Mouse (Mus musculus) frontal cortex, postnatal 25 days (tissue): ENCODE measurements at regions not wholly inside any gene's neighbourhood (a gene's known extent, or its start where the extent isn't known, plus 50 kb on each side); places are given as distances from the start of the nearest gene placed in this dataset.

Source experiments
- DNase-seq, 2 experiments: peaks; one replicate each; pipeline ENCODE4 v3.0.0; 2022; ENCODE audit warnings: low spot score in 2 of 2

DNA sequence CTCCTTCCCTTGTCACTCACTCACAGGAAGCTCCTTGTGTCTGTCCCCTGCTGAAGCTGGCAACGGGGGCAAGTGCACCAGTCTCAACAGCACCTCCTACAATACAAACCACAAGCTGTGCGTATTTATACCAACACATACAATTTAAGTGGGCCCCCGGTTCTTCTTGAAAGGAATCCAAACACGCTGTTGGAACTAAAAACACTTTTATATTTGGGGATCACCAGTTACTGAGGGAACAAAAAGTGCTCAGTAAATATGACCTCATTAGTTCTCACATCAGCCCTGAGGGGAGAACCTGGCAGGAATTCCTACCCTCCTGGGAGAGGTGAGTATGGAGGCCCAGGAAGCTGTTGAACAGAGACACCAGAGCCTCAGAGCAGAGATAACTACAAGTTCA, 107.8 kb upstream of the Kit start:
- no peak for DNase-seq

DNA sequence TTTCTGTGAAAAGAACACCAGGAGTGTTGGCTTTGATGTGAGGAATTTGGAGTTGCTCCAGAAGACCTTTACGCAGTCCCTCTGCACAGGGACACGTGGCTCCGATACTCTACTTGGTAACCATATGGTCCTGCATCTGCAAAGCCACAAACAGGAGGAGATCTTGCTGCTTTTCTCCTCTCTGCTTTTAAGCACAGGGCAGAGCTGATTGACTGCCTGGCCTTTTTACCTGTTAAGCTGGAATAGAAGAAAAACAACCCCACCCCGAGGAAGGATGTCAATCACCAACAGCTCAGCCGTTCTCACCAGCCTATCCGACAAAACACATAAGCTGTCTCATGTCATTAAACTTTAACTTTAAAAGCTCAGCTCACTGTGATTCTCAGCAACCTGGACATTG, 106.8 kb upstream of the Kit start:
- no peak for DNase-seq

DNA sequence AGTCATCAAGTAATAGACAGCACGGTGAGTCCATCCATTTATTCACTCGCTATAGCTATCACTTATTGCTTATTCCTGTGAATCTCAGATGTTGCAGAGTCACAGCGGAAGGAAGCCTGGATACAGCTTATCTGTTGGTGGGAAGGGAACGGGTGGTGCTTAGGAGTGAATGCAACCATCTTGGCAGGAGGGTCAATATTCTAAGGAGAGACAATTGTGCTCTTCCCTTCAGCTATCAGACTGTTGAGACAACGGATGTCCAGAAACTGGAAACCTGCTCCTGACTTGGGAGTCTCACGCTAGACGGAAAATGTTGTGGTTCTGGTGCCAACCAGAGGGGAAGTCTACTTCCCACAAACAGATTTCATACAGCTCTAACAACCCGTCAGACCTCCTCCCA, 103.7 kb upstream of the Kit start:
- no peak for DNase-seq

DNA sequence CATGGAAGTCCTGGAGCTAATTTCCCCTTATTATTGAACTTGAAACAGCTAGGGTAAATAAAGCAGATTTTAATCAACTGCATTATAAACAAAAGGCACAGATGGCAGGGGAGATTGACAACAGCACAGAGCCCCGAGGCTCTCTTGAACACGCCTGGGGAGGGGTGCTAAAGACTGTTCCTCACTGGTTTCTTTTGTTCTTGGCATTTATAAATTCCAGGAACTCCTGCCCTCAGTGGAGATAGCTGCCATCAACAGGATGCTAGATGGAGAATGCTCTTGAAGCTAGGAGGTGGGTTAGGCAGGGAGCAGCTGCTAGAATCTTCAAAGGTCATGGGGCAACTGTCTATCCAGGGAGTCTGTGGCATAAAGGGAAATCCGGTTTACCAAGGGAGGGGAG, 102.2 kb upstream of the Kit start:
- DNase-seq: no peak

DNA sequence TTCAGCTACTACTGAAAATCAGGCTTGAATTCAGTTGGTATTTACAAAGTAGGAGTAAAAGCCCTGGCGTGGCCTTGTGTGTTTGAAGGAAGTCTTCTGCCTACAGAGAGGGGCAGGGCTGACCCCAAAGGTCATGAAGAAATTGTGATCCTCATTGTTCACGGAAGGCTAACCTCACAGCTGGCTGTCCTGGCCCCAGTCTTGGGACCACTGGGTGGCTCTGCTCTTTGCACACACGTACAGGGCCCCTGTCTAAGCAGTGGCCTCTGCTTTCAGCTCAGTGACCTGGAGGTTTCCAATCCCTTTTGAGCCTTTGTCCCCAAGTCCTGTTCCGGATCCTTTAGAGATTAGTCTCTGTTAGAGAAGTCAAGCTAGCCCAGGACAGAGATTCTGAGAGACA, 99.3 kb upstream of the Kit start:
- no peak for DNase-seq

DNA sequence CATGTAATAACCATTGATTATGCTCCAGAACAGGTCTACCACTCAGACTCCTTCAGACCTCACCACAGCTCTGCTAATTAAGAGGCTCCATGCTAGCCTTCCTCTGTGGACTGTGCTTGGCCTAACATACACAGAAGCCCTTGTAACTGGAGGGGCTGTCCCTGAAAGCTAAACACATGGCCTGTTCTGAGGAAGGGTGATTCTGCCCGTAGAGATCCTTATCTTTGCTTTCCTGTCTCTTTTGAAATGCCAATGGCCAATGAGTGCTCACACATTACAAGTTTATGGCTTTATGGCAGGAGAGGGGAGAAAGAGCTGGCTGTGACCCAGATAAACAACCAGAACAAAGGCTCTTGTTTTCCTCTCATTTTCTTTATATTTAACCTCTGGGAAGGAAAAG, 96.2 kb upstream of the Kit start:
- no peak for DNase-seq

DNA sequence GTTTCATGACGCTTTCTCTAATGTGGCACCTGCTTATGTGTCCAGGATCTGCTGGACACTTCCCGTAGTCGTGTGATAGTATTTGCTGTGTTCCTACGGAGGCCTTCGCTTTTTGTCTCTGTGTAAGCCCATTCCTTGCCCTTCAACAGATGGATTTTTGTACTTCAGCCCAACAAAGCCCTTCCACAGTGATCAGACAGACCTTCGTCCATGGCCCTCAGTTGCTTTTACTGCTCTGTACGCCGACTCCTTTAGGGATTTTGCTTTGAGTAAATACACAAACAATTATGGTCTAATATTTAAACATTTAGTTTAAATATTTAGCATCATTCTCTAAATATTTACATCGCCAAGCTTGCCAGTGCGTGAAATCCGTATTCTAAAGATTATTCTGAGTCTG, 95.6 kb upstream of the Kit start:
- DNase-seq: no peak

DNA sequence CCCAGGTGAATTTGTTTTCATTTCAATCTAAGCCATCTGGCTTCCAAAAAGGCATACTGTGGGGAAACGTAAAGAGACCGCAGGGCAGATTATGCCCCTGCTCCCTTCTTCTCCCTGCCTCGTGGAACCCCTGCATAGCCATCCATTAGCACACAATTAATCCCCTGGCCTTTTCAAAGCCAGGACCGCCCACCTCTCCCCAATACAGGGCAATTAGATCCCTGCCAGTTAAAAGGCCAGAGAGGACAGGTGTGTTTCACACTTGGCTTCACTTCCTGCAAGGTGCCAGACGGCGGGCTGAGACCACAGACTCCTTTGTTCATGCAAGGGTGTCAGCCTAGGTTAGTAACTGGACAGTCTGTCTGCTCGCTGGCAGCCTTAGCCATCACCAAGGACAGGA, 93.1 kb upstream of the Kit start:
- no peak for DNase-seq

DNA sequence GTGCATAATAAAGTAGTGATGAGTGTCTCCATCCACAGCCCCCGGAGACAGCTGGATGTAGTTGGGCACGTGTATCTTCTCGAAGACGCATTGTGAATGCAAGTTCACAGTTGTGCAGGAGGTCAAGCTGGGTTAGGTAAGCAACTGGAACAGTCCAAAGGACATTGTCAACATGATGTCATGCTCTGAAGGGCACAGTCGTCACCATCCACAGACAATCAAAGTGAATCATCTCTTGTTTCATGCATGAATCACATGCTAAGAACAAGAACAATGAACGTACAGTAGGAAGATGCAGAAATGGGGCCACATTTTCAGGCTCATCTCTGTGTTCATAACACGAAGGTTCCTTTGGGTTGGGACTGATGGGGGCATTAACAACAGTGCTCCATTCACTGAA, 90.4 kb upstream of the Kit start:
- DNase-seq: no peak

DNA sequence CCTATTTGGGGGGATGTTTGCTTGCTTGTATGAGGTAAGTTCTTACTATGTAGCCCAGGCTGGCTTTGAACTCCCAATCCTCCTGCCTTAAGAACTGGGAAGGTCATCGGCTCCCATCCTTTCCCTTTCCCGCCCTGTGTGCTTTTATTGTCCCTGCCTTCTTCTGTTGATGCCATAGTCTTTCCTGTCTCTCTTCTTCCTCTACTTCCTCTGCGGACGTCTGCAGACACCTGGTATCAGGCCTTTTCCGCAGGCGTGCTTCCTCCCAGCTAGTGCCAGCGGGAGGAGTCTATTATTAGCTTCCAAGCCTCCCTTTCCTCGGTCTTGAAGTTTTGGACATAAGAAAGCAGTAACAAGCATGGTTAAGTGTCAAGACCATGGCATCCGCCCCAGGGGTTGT, 83.9 kb upstream of the Kit start:
- no peak for DNase-seq

DNA sequence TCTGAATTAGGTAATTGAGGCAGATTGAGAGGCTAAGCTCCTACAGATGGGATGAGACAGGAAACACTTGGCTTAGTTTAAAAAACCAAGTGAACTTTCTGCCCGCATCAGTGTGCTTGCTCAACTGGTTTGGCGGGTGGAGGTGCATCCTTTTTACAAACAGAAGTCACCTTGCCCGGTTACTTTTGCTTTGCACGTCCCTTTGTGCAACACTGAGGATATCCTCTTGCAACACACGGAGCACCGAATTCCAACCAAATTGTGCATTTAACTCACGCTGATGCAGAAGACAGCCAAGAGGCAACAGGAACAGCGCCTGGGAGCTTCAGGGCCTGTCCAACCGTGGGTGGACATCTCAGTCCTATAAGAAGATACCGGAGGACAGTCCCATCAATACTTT, 80.6 kb upstream of the Kit start:
- DNase-seq: no peak

DNA sequence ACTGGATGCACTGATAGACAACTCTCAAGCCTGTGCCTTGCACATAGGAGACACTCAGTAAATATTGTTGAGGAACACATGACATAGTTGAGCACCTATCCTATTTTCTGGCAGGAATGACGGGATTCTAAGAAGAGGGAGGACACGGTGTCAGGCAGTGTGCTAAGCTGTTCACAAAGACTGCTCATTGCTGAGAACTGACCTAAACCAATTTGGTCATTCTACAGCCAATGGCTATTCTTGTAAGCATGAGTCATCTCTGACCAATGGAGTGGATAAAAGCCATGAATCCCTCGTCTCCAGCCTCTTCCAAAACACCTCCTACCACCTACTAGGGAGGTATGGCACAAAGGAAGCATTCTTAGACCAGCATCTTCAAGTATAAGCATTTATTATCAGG, 75.7 kb upstream of the Kit start:
- no peak for DNase-seq

DNA sequence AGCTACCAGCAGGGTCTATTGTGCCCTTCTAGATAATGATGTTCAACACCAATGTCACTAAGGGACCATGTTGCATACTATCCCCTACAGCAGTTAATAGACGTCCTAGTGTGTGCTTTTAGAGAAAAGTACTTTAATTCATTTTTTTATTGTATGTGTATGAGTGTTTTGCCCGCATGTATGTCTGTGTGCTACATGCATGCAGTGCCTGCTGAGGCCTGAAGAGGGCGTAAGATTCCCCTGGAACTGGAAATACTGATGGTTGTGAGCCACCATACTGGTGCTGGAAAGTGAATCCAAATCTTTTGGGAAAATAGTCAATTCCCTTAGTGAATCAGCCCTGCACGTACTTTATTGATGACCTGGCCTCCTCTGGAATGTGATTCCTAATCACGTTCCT, 75.0 kb upstream of the Kit start:
- DNase-seq: no peak

DNA sequence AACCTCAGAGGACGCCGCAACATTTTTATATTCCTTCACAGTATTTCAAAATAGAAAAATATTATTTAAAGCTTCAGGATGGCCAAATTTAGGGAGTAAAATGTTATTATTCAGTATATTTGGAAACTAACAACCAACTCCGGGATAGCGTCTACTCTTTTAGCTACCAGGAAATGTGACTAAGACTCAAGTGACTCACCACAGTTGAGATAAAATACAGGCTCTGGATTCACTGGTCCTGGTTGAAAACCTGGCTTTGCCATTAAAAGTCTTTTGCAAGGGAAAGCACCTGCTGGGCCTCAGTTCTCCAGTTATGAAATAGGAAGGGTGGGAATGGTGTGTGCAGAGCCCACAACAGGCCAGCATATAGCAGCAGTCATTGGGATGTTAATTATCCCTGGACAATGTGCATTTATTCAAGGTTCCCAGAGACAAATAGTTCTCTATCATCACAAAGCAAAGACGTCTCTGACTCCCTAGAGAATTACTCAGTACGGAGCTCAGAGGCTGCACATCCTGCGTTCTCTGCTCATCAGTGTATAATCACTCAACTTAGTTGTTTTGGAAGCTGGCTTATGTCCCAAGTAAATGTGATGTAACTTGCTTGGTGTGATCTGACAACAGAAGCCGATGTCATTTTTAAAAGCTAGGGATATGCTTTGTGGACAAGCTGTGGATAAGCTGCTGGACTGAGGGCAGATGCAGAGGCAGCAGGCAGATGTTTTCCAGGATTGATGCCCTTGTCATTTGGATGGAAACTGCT, 73.9 kb upstream of the Kit start:
- no peak for DNase-seq

DNA sequence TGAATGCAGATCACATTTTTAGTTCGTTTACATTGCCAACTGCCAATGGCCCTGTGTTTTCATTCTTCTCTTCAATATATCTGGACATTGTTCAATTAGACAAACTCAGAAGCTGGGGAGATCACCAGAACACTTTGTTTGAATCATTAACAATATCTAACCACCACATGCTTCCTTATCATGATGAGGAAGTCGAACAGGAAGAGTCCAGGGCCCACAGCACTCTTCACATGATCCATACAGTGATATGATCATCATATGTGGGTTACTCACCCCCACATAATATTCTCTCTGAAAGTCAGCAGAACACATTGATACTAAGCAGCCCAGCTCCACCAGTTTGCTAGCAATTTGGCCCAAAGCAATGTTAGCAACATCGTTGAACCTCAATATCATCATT, 71.0 kb upstream of the Kit start:
- DNase-seq: no peak

DNA sequence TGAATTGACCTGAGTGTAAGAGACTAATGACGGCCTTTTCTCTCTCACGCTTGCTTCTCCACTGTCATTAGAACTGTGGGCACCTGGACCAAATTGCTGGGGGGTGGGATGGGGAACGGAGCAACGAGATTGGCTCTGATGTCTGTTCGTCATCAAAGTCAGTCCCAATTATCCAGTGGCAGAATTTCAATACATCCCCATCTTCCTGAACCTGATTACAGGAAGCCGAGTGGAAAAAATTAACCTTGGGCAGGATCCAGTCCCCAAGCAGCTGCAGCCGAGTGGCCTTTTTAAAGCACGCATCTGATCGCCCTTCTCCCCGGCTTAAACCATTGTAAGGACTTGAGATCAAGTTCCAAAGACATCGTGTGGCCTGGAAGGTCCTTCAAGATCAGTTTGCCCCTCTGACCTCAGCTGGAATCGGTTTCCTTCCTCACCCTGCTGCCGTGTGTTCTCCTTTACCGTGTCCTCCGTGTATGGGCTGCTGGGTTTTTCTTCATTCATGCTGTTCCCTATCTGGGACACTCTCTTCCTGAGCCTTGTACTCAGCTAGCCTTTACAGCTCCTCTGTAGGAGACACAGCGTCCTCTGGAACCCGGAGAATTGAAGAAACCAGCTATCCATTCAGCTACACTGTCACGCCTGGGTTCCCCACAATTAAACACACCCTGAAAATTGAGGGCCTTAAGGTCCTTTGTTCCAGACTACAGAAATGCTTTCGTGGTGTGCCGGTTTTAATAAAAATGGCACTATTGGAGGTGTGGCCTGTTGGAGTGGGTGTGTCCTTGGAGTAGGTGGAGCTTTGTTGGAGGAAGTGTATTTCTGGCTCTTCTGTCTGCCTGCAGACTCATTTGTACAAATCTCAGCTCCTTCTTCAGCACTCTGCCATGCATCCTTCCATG, 61.9 kb upstream of the Kit start:
- no peak for DNase-seq

DNA sequence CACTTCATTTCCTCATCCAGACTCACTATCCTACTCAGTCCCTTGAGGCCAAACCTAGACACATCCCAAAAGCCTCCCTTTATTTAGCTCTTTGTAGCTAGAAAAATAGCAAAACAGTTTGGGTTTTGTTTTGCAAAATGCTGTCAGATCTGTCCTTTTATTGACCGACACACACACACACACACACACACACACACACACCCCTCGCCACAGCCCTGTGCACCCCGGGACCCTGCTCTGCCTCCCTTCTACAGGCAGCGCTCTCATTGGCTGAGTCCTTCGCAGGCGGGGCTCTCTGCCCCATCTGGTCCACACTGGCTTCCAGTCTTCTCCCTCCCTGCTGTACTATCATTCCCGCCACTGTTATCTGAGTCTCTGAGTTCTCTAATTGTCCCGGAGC, 56.5 kb upstream of the Kit start:
- DNase-seq: no peak

DNA sequence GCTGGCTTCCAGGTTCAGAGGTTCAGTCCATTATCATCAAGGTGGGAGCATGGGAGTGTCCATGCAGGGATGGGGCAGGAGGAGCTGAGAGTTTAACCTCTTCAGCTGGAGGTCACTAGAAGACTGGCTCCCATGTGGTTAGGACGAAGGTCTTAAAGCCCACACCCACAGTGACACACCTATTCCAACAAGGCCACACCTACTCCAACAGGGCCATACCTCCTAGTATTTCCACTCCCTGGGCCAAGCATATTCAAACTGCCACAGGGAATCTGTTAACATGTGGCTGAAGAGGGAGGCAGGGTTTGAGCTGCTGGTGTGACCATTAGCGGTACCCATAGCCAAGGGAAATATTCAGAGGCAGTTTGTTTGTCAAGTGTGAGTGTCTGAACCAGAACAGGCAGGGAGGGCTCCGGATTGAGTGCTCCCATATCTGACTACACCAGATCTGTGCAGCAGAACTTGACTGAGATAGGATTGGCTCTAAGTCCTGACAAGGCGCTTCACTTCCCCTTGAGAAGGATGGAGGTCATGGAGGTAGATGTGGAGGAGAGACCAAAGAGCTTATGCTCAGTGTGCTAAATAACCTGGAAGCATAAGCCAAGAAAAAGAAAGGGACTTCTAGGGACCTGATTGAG, 51.6 kb upstream of the Kit start:
- DNase-seq: no peak
